Mouse (Mus musculus): ENCODE results near the gene Kcnma1. TPM values are rescaled to one million over a fixed set of nuclear protein-coding genes. Genes with fewer than 3 reads are reported as not detected.

Gene Kcnma1
- total RNA-seq, 2 experiments from 2014 or later, result 0.39 to 0.98 TPM

DNA sequence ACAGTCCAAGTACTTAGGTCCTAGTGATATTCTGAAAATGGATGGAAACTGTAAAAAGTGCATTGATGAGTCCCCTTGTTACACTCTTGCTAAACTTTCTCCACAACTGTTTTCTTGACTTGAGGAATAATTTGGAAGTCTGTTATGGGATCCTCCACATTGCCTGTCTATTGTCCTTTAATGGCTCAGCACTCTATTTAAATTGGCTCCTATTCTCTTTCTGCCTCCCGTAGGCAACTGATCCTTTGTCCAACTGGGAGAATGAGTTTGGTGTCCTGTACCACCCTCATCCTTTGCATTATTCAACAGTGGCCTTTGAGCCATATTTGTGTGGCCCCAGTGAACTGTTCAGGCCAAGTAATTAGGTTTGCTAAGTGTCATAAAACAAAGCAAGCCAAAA lies 616.6 kb downstream of the Kcnma1 start:
- no peak for DNase-seq
- intact Hi-C loops (cut with DNase I), result no loop called here

DNA sequence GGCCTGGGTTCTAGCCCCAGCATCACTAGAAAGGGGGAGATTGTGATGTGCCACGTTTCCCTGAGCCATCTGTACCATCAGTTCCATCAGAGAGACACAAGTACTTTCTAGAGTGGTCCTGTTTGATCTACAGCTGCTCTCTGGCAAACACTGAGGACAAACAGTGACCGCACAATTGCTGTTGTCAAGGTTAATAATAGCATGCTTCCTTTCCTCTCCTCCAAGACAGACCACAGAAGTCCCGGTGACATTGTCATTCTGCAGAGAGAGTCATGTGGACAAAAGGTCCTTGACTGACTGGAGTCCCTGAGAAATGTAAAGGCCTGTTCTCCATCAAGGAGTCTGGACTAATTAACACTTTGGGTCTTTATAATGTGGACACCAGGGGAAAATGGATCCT lies 622.7 kb downstream of the Kcnma1 start:
- no peak for DNase-seq
- intact Hi-C loops (cut with DNase I), result no loop called here

- intact Hi-C loops (cut with DNase I), result no loop called here
- DNase-seq, result no peak
Measured at GRCm38 (mm10) chr14:23390768-23391167, 623.5 kb downstream of the Kcnma1 start.

DNA sequence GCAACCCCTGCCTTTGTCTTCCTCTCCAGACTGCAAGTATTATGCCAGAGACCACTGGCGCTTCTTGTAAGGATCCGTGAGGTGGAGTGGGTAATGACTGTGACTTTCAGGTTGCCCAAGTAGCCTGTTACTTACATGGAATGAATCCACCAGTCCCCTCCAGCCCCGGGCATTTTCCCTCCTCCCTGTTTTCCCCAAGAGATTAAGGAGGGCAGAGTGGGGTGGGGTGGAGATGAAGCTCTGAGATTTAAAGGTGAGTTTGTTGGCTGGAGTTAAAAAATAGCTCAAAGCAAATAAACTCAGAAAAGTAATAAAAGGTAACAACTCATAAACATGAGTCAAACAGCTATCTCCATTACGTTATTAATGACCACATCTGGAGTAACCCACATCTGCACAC lies 624.1 kb downstream of the Kcnma1 start:
- DNase-seq, result no peak
- intact Hi-C loops (cut with DNase I), result no loop called here

- intact Hi-C loops (cut with DNase I), result no loop called here
Measured at GRCm38 (mm10) chr14:23386786-23387185, 627.5 kb downstream of the Kcnma1 start.

GRCm38 (mm10) chr14:23385776-23386608 lies 628.3 kb downstream of the Kcnma1 start:
- intact Hi-C loops (cut with DNase I), result no loop called here
- DNase-seq, result no peak

More at GRCm38 (mm10) chr14:23386786-23387185, 627.5 kb downstream of the Kcnma1 start:
- DNase-seq, result no peak

- no peak for DNase-seq
- intact Hi-C loops (cut with DNase I), result no loop called here
Measured at GRCm38 (mm10) chr14:23378351-23379087, 635.8 kb downstream of the Kcnma1 start.

DNA sequence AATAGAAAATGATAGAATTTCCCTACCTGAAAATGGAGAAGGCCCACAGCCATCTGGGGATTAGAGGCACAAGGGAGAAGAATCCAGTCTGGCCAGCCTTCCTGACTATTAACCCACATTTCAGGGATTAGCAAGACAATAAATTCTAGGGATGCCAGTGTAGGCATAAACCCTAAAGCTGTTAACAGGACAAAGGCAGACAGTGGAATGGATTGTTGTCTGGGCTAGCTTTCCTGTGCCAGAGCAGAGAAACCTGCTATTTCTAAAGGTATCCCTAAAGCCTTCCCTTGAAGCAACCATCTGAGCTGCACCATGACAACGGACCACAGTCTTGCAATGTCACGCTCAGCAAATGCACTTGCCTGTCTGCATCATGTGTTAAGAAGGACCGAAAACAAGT lies 642.3 kb downstream of the Kcnma1 start:
- no peak for DNase-seq
- intact Hi-C loops (cut with DNase I), result no loop called here

- intact Hi-C loops (cut with DNase I), result no loop called here
- no peak for DNase-seq
Measured at GRCm38 (mm10) chr14:23360491-23360995, 653.7 kb downstream of the Kcnma1 start.

DNA sequence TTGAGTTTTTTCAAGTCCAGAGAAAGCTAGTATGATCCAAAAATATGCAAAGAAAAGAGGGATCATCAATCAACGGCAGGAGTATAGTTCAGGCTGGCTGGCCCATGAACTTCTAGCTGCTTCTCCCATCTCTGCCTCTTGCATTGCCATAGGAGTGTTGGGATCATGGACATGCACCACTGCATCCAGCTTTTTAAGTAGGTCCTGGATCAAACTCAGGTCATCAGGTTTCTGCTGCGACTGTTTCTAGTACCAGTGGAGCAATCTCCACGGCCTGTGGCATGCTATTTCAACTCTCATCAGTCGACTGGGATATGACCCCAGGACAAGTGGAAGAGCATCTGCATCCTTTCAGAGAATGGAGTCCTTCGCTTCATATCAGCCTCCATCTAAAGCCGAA lies 655.5 kb downstream of the Kcnma1 start:
- no peak for DNase-seq
- intact Hi-C loops (cut with DNase I), result no loop called here

DNA sequence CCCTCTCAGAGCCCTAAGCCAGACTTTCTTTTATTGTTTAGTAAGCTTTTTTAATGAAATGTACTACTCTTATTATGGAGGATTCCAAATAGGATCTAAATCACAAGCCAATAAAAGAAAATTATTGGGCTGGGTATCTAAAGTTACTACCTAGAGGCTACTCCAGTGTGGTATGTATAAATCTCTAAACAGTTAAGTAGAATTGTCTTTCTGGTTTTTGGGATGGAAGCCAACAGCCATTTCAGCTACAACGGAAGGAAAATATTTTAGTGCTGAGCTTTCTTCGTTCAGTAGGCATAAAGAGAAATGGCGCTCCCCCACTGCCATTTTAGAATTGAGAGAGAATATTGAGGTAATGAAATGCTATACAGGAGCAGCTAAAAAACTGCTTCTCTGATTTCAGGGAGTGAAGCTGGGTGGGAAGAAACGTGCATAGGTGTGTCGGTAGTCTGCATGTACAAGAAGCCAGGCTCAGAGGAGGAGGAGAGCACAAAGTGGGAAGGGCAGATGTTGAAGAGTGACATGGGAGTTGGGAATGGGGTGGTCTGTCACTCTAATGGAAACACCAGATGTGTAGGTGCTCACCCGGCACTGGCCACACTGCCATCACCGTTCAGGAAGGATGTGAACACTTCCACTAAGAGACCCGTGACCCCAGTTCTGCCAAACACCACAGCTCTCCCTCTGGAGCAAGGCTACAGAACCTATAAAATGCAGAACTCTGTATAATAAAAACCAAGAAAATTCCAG lies 656.6 kb downstream of the Kcnma1 start:
- intact Hi-C loops (cut with DNase I), result no loop called here
- no peak for DNase-seq

GRCm38 (mm10) chr14:23326786-23327185 lies 687.5 kb downstream of the Kcnma1 start:
- intact Hi-C loops (cut with DNase I), result no loop called here

DNA sequence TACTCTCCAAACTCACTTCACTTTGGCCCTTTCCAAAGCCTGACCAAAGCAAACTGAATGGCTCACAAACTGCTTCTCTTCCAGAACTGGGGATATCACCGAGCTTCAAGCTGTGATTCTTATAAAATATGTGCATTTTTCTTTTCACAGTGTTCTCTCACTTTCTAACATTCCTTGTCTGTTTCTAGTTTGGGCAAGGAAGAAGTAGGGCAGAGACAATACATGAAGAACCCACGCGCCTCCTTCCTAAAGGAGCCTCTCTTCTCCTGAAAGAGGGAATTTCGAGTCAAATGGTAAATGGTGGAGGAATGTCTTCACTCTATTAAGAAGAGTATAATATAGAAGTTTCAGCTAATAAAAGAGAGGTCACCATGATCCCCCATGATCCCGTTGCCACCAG lies 709.0 kb downstream of the Kcnma1 start:
- intact Hi-C loops (cut with DNase I), result no loop called here
- DNase-seq, result no peak

More at GRCm38 (mm10) chr14:23326786-23327185, 687.5 kb downstream of the Kcnma1 start:
- no peak for DNase-seq

DNA sequence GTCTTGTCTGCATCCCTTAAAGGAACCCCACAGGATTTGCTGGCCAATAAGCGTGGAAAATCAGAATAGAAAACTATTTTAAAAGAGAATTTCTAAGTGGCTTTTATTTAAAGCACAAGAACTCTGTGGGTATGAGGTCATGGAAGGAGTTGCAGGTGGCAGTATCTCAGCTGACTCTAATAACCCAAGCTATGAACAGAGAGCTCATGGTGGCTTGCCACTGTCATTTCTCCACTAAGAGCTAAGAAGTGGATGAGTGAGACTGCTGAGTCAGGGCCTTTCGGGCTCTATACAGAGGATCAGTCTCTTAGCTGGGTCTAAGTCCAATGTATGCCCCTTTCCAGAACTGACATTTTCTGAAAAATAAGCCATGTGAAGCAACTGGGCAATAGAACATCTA lies 713.8 kb downstream of the Kcnma1 start:
- intact Hi-C loops (cut with DNase I), result no loop called here
- DNase-seq, result no peak

- no peak for DNase-seq
- intact Hi-C loops (cut with DNase I), result no loop called here
Measured at GRCm38 (mm10) chr14:23290634-23291033, 723.7 kb downstream of the Kcnma1 start.

DNA sequence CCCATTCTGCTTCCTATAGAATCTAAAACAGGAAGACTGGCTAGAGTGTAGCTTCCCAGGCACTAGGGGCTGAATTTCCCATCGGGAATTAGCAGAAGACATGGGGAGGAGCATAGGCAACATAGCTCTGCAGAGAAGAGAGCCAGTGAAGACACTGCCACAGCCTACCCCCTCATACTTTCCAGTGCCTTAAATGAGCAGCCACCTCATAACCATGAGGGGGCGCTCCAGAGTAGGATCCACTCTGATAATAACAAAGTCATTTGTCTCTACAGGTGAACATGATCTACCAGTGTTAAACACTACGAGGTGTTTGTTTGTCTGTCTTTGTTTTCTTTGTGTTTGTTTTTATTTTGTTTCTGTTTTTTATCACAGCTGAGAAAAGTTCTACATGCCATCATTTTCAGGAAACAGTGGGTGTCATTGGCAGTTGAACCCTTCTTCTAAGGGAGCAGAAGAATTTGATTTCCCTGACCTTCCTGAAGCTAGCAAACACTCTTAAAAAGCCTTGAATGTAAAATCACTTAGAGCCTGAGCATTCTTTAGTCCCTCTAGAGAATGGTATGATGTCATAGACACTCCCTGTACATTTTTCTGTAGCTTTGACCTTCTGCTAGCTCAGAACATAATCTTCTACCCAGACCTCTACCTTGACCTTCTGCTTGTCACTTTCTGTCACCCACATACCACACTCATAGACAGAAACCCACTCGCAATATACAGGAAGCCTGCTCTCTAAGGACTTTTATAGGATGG lies 747.6 kb downstream of the Kcnma1 start:
- no peak for DNase-seq
- intact Hi-C loops (cut with DNase I), result no loop called here

- intact Hi-C loops (cut with DNase I), result no loop called here
- DNase-seq, result no peak
Measured at GRCm38 (mm10) chr14:23253154-23253553, 761.1 kb downstream of the Kcnma1 start.

DNA sequence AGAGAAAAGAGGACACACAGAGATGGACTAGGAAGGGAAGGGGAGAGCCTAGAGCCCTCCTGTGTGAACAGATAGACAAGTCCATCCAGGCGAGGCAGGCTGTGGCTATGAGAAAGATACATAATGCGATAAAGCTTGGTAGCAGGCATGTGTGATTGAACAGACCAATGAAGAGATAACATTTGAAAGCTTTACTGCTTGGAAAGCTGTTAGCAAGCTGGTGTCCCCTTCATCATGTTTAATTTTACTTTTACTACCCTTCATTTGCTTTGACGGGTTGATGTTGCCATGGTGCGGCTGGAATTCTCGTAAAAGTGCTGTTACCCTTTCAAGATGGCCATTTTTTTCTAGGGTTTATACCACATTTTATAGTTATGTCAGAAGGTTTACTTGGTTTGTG lies 769.8 kb downstream of the Kcnma1 start:
- DNase-seq, result no peak
- intact Hi-C loops (cut with DNase I), result no loop called here

- intact Hi-C loops (cut with DNase I), result no loop called here
- DNase-seq, result peak in 1 of 2 experiments; percentile 13
Measured at GRCm38 (mm10) chr14:23243857-23244256, 770.4 kb downstream of the Kcnma1 start.

Data from heart, postnatal 14 days (tissue).